Mouse (Mus musculus) myocyte (in vitro differentiated cells): ENCODE measurements around the gene Plxdc1. TPM values are rescaled to one million over a fixed set of nuclear protein-coding genes. Genes with fewer than 3 reads are reported as not detected.

Experiments
- H3K27me3 ChIP-seq: one replicate; pipeline ENCODE4 v1.6.1; 2011; ENCODE audit not compliant: control insufficient read depth, insufficient read depth, insufficient read length
- H3K36me3 ChIP-seq: one replicate; pipeline ENCODE4 v1.6.1; 2011; ENCODE audit not compliant: control insufficient read depth, insufficient read depth
- H3K4me2 ChIP-seq: one replicate; pipeline ENCODE4 v1.6.1; 2011; ENCODE audit warnings: low read depth, control low read depth
- H3K4me3 ChIP-seq: one replicate; pipeline ENCODE4 v1.5.1; 2011; ENCODE audit warnings: mild to moderate bottlenecking, control low read depth, moderate library complexity
- H3K79me2 ChIP-seq: one replicate; pipeline ENCODE4 v1.6.1; 2011; ENCODE audit not compliant: control insufficient read depth, insufficient read depth
- H3ac ChIP-seq: one replicate; pipeline ENCODE4 v1.6.1; 2011; ENCODE audit not compliant: control insufficient read depth, insufficient read length
- CEBPB ChIP-seq: IDR thresholded peaks from 2 replicates; pipeline ENCODE4 v1.6.1; 2011; ENCODE audit warnings: mild to moderate bottlenecking, moderate library complexity; ENCODE audit not compliant: poor library complexity, insufficient read depth, severe bottlenecking
- E2F4 ChIP-seq: IDR thresholded peaks from one replicate; pipeline ENCODE4 v1.6.1; 2011; ENCODE audit warnings: mild to moderate bottlenecking, control low read depth, moderate library complexity; ENCODE audit not compliant: insufficient read depth
- MAX ChIP-seq: IDR thresholded peaks from one replicate; pipeline ENCODE4 v1.6.1; 2011; ENCODE audit warnings: low read depth, mild to moderate bottlenecking, control low read depth
- MYOD1 ChIP-seq, 3 experiments: IDR thresholded peaks; one replicate each; pipeline ENCODE4 v1.6.1; 2011; ENCODE audit warnings: control low read depth in 2 of 3, low read depth in 2 of 3, mild to moderate bottlenecking in 2 of 3, moderate library complexity in 1 of 3; ENCODE audit not compliant: insufficient read length in 2 of 3, control insufficient read depth in 1 of 3
- MYOG ChIP-seq, 3 experiments: IDR thresholded peaks; one replicate each; pipeline ENCODE4 v1.6.1; 2011; ENCODE audit warnings: control low read depth in 2 of 3, low read depth in 2 of 3, mild to moderate bottlenecking in 2 of 3; ENCODE audit not compliant: insufficient read length in 2 of 3, control insufficient read depth in 1 of 3, insufficient read depth in 1 of 3
- POLR2A ChIP-seq: IDR thresholded peaks from one replicate; pipeline ENCODE4 v1.6.1; 2011; ENCODE audit warnings: low read depth, mild to moderate bottlenecking, control low read depth, moderate library complexity; ENCODE audit not compliant: insufficient read length
- POLR2AphosphoS2 ChIP-seq: IDR thresholded peaks from one replicate; pipeline ENCODE4 v1.6.1; 2011; ENCODE audit warnings: low read depth, control low read depth; ENCODE audit not compliant: insufficient read length
- REST ChIP-seq: IDR thresholded peaks from one replicate; pipeline ENCODE4 v1.6.1; 2011; ENCODE audit warnings: mild to moderate bottlenecking, control low read depth, moderate library complexity; ENCODE audit not compliant: insufficient read depth, insufficient read length
- SRF ChIP-seq: IDR thresholded peaks from one replicate; pipeline ENCODE4 v1.6.1; 2011; ENCODE audit warnings: low read depth; ENCODE audit not compliant: control insufficient read depth, insufficient read length
- TCF12 ChIP-seq: IDR thresholded peaks from one replicate; pipeline ENCODE4 v1.6.1; 2011; ENCODE audit warnings: mild to moderate bottlenecking, control low read depth; ENCODE audit not compliant: poor library complexity, insufficient read depth, severe bottlenecking
- TCF3 ChIP-seq: IDR thresholded peaks from one replicate; pipeline ENCODE4 v1.6.1; 2011; ENCODE audit warnings: low read depth, control low read depth; ENCODE audit not compliant: insufficient read length
- USF1 ChIP-seq: IDR thresholded peaks from one replicate; pipeline ENCODE4 v1.6.1; 2011; ENCODE audit warnings: low read depth, mild to moderate bottlenecking, control low read depth, moderate library complexity
- polyA plus RNA-seq: library from polyadenylated mRNA; unstranded; fragments of >200 nt; fragmentation: generic; extraction: Trizol; gene quantifications from one replicate; pipeline ENCODE4 v1.2.1, GENCODE M21; 2012; ENCODE audit warnings: missing spikeins

Plxdc1 gene
- polyA plus RNA-seq, 1 experiment = 2.7 TPM

DNA sequence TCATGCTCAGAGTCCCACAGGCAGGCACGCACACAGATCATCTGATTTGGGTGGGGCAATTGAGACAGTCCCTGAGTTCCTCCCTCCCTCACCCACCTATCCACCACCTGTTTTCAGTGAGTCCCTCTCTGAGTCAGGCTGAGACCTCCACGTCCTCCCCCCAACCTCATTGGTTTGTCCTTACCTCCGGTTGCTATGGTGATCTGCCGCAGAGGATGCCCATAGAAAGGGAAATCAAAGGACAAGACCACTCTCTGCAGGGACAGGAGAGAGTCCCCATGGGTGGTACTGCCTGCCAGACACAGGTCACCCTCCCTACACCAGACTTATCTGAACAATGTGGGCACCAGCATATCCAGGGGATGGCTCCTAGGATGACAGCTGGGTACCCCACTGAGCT, 30.3 kb downstream of the Plxdc1 start:
- TF ChIP-seq REST (no peak), SRF (no peak), E2F4 (no peak), MYOD1 (IDR thresholded peaks at IDR 0.05; ENCODE audit: control insufficient read depth in 1 of 3, insufficient read length in 2 of 3, low read depth in 2 of 3) (no peak), POLR2AphosphoS2 (no peak), MYOG (IDR thresholded peaks at IDR 0.05; ENCODE audit: control insufficient read depth in 1 of 3, insufficient read depth in 1 of 3, insufficient read length in 2 of 3, low read depth in 2 of 3) (no peak), MAX (no peak), CEBPB (no peak), POLR2A (no peak), USF1 (no peak), TCF12 (no peak)
- H3K4me2 ChIP-seq = no peak overlapping the region

GRCm38 (mm10) chr11:97955146-97955902, 30.9 kb downstream of the Plxdc1 start:
- no peaks in the 10 kb centered on the region for H3K27me3 ChIP-seq
- no peaks in the 10 kb centered on the region for H3K79me2 ChIP-seq
- no peak overlapping the region for H3K4me2 ChIP-seq
- no peaks in the 10 kb centered on the region for H3K36me3 ChIP-seq
- no peak overlapping the region for H3K4me3 ChIP-seq
- H3ac ChIP-seq = no peak overlapping the region
- TF ChIP-seq CEBPB = no peak
- TF ChIP-seq E2F4 = no peak
- TF ChIP-seq MAX = no peak
- TF ChIP-seq MYOD1 (IDR thresholded peaks at IDR 0.05; ENCODE audit: control insufficient read depth in 1 of 3, insufficient read length in 2 of 3, low read depth in 2 of 3) = no peak
- TF ChIP-seq USF1 = no peak
- no peak for TF ChIP-seq SRF
- TF ChIP-seq POLR2AphosphoS2 = no peak
- TF ChIP-seq REST = no peak
- no peak for TF ChIP-seq TCF12
- no peak for TF ChIP-seq MYOG (IDR thresholded peaks at IDR 0.05; ENCODE audit: control insufficient read depth in 1 of 3, insufficient read depth in 1 of 3, insufficient read length in 2 of 3, low read depth in 2 of 3)
- no peak for TF ChIP-seq POLR2A
- TF ChIP-seq TCF3 = no peak

More for the DNA sequence above, 30.3 kb downstream of the Plxdc1 start:
- no peak overlapping the region for H3K4me3 ChIP-seq
- no peaks in the 10 kb centered on the region for H3K27me3 ChIP-seq
- H3K36me3 ChIP-seq = no peaks in the 10 kb centered on the region
- H3ac ChIP-seq = no peak overlapping the region
- H3K79me2 ChIP-seq = no peaks in the 10 kb centered on the region

DNA sequence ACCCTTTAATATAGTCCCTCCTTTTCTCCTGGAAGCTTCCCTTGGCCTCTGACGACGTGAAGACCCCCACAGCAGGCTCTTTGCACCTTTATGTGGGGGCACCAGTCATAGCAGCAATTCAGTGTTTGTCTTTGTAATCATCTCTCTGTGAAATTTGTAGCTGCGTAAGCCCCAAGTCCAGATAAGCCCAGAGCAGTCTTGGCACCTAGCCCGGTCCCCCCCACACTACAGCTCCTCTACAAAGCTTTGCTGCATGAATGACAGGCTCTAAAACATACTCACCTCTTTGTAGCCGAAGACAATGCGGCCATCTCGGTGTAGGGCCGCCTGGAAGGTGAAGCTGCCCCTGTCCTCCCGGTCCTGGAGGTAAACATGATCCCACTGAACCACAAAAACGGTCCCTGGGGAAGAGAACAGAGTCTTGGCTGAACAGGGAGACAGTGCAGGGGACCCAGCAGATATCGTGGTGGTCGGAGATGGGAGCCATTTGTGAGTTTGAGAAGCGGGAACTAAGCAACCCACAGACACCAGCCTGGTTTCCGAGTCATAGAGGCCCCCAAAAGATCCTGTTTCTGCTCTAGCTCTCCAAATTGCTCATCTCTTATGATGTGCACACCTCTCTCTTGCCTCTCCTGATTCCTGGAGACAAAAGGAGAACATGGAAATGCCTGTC, 31.6 kb downstream of the Plxdc1 start:
- H3K4me3 ChIP-seq = no peak overlapping the region
- no peak overlapping the region for H3ac ChIP-seq
- no peaks in the 10 kb centered on the region for H3K27me3 ChIP-seq
- TF ChIP-seq E2F4 = no peak
- no peak for TF ChIP-seq POLR2A
- TF ChIP-seq MYOG (IDR thresholded peaks at IDR 0.05; ENCODE audit: control insufficient read depth in 1 of 3, insufficient read depth in 1 of 3, insufficient read length in 2 of 3, low read depth in 2 of 3) = no peak
- TF ChIP-seq MAX = no peak
- TF ChIP-seq REST = no peak
- TF ChIP-seq POLR2AphosphoS2 = no peak
- TF ChIP-seq USF1 = no peak
- no peak for TF ChIP-seq MYOD1 (IDR thresholded peaks at IDR 0.05; ENCODE audit: control insufficient read depth in 1 of 3, insufficient read length in 2 of 3, low read depth in 2 of 3)
- TF ChIP-seq TCF12 = no peak
- TF ChIP-seq CEBPB = no peak
- TF ChIP-seq SRF = no peak
- TF ChIP-seq TCF3 = no peak
- H3K79me2 ChIP-seq = no peaks in the 10 kb centered on the region
- H3K36me3 ChIP-seq = no peaks in the 10 kb centered on the region
- H3K4me2 ChIP-seq = no peak overlapping the region

- TF ChIP-seq SRF (no peak), POLR2AphosphoS2 (no peak), MYOG (IDR thresholded peaks at IDR 0.05; ENCODE audit: control insufficient read depth in 1 of 3, insufficient read depth in 1 of 3, insufficient read length in 2 of 3, low read depth in 2 of 3) (no peak), USF1 (no peak), REST (no peak), TCF3 (no peak), E2F4 (no peak), POLR2A (no peak), CEBPB (no peak), MAX (no peak), TCF12 (no peak), MYOD1 (IDR thresholded peaks at IDR 0.05; ENCODE audit: control insufficient read depth in 1 of 3, insufficient read length in 2 of 3, low read depth in 2 of 3) (no peak)
- Histone ChIP-seq H3ac (no peak overlapping the region), H3K79me2 (no peaks in the 10 kb centered on the region), H3K36me3 (no peaks in the 10 kb centered on the region), H3K27me3 (no peaks in the 10 kb centered on the region), H3K4me3 (no peak overlapping the region), H3K4me2 (no peak overlapping the region)
Measured at GRCm38 (mm10) chr11:97953939-97954275, 32.3 kb downstream of the Plxdc1 start.
